Mouse (Mus musculus): ENCODE data around the gene Scube1. TPM values are rescaled to one million over a fixed set of nuclear protein-coding genes. Genes with fewer than 3 reads are reported as not detected.

The Scube1 gene
- polyA plus RNA-seq, 2 experiments from 2014 or later, result not detected

- ATAC-seq, result no peak
These were observed 14.7 kb downstream of the Scube1 start for GRCm38 (mm10) chr15:83709889-83710774.

GRCm38 (mm10) chr15:83706528-83707199 is 18.2 kb downstream of the Scube1 start:
- no peak for ATAC-seq

GRCm38 (mm10) chr15:83700593-83700923 is 24.3 kb downstream of the Scube1 start:
- no peak for ATAC-seq

- no peak for ATAC-seq
These were observed 24.8 kb downstream of the Scube1 start for GRCm38 (mm10) chr15:83699834-83700592.

GRCm38 (mm10) chr15:83699132-83699833 is 25.5 kb downstream of the Scube1 start:
- ATAC-seq, result no peak

- no peak for ATAC-seq
These were observed 28.0 kb downstream of the Scube1 start for GRCm38 (mm10) chr15:83696681-83697381.

- no peak for ATAC-seq
These were observed 29.7 kb downstream of the Scube1 start for GRCm38 (mm10) chr15:83695159-83695558.

- ATAC-seq, result no peak
These were observed 32.9 kb downstream of the Scube1 start for GRCm38 (mm10) chr15:83691901-83692361.

- no peak for ATAC-seq
These were observed 34.9 kb downstream of the Scube1 start for GRCm38 (mm10) chr15:83689946-83690345.

GRCm38 (mm10) chr15:83686601-83687000 is 38.2 kb downstream of the Scube1 start:
- ATAC-seq, result no peak

- no peak for ATAC-seq
These were observed 38.9 kb downstream of the Scube1 start for GRCm38 (mm10) chr15:83685950-83686349.

GRCm38 (mm10) chr15:83683051-83683561 is 41.7 kb downstream of the Scube1 start:
- no peak for ATAC-seq

GRCm38 (mm10) chr15:83680300-83680699 is 44.5 kb downstream of the Scube1 start:
- ATAC-seq, result no peak

GRCm38 (mm10) chr15:83679729-83680128 is 45.1 kb downstream of the Scube1 start:
- ATAC-seq, result no peak

GRCm38 (mm10) chr15:83678606-83679005 is 46.2 kb downstream of the Scube1 start:
- ATAC-seq, result no peak

- no peak for ATAC-seq
These were observed 46.7 kb downstream of the Scube1 start for GRCm38 (mm10) chr15:83678089-83678488.

GRCm38 (mm10) chr15:83677098-83677497 is 47.7 kb downstream of the Scube1 start:
- ATAC-seq, result no peak

- ATAC-seq, result no peak
These were observed 48.5 kb downstream of the Scube1 start for GRCm38 (mm10) chr15:83676286-83676685.

- ATAC-seq, result no peak
These were observed 51.2 kb downstream of the Scube1 start for GRCm38 (mm10) chr15:83673621-83674020.

GRCm38 (mm10) chr15:83667501-83667900 is 57.3 kb downstream of the Scube1 start:
- no peak for ATAC-seq

- no peak for ATAC-seq
These were observed 58.4 kb downstream of the Scube1 start for GRCm38 (mm10) chr15:83666418-83666817.

GRCm38 (mm10) chr15:83665993-83666392 is 58.8 kb downstream of the Scube1 start:
- no peak for ATAC-seq

Measured in CD4-positive, CD25-positive, alpha-beta regulatory T cell, adult 4 months (primary cell).